16 mouse cellular contexts compared by ENCODE assay signal in the genomic region with DNA sequence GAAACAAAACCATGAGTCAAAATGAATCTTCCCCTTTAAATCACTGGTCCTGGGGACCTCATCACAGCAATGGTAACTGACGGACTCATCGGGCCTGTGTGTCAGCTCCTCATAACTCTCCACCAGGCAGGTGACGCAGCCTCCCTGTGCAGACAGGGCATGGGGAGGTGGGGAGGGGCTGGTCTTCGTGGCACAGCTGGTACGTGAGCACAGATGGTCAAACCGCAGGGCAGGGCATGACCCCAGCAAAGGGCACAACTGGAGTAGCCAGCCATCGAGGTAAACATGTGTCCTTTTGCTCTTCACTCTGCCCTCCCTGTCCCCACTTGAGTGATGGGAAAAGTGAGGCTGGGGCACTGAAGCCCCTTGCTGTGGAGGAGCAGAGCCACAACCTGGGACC.
"Had no signal": no experiment of that assay in that cellular context is flagged by ENCODE, and none has a peak within 500 bp of the region (broad histone marks: within the 10 kb centered on the region; RNA-seq: fewer than 3 reads in every experiment).

No protein-coding gene starts in this region.

- H3K4me3 ChIP-seq: limb, embryonic 15.5 days; liver, embryonic 12.5 days; megakaryocyte, embryonic 14.5 days; stomach, embryonic 15.5 days had no signal

- H3K27me3 ChIP-seq: limb, embryonic 15.5 days; liver, embryonic 12.5 days; stomach, embryonic 15.5 days had no signal

- H3K36me3 ChIP-seq: liver, embryonic 12.5 days had no signal

- H3K9ac ChIP-seq: limb, embryonic 15.5 days; liver, embryonic 12.5 days; lung, embryonic 14.5 days; stomach, embryonic 15.5 days had no signal

- H3K27ac ChIP-seq: limb, embryonic 15.5 days; liver, embryonic 12.5 days; macrophage; stomach, embryonic 15.5 days had no signal

- DNase-seq: kidney, adult 2 months; kidney, postnatal 25 days; layer of hippocampus, adult 9-11 months; layer of hippocampus, postnatal 36 days; lung, embryonic 14.5 days; lung, postnatal 10 days; retina, postnatal 1 day; right cerebral cortex, postnatal 14 days; thymus, adult 2 months; thymus, postnatal 25 days had no signal

- H3K4me1 ChIP-seq: megakaryocyte, embryonic 14.5 days had no signal

- H3K4me2 ChIP-seq: limb, embryonic 15.5 days; liver, embryonic 12.5 days; lung, embryonic 14.5 days; stomach, embryonic 15.5 days had no signal

- ATAC-seq: intestine, embryonic 16.5 days; liver, embryonic 12.5 days had no signal

- H3K9me3 ChIP-seq: limb, embryonic 15.5 days; liver, embryonic 12.5 days; megakaryocyte, embryonic 14.5 days; stomach, embryonic 15.5 days had no signal
